Mouse (Mus musculus): Measurements from ENCODE around the gene Atp11b. TPM values are rescaled to one million over a fixed set of nuclear protein-coding genes. Genes with fewer than 3 reads are reported as not detected.

Atp11b gene
- polyA plus RNA-seq, 1 experiment from 2014 or later: 36.2 TPM

GRCm38 (mm10) chr3:35779748-35780147, 25.8 kb downstream of the Atp11b start:
- no peak overlapping the region for H3K4me3 ChIP-seq (ENCODE audit: low read depth, low read length)
- TF ChIP-seq CTCF (IDR thresholded peaks at IDR 0.05; ENCODE audit: low read depth): no peak
- H3K9ac ChIP-seq: no peak overlapping the region
- no peak for ATAC-seq (ENCODE audit: insufficient read depth)
- 66% methylated on average over 3 of the region's 3 CpGs for WGBS
- no peaks in the 10 kb centered on the region for H3K9me3 ChIP-seq (ENCODE audit: low read depth, low read length)
- 0 out of 2 replicates have a peak, but pooled peaks cover 2% of the 10 kb centered on the region for H3K36me3 ChIP-seq (ENCODE audit: insufficient read depth)
- H3K27me3 ChIP-seq (ENCODE audit: insufficient read depth, low read length): no peaks in the 10 kb centered on the region
- no peaks in the 10 kb centered on the region for H3K4me1 ChIP-seq (ENCODE audit: insufficient read depth)
- no peak overlapping the region for H3K27ac ChIP-seq (ENCODE audit: low read depth)
- DNase-seq: no peak
- H3K4me2 ChIP-seq: no peak overlapping the region

GRCm38 (mm10) chr3:35802040-35802439, 48.1 kb downstream of the Atp11b start:
- H3K9me3 ChIP-seq (ENCODE audit: low read depth, low read length): no peaks in the 10 kb centered on the region
- H3K9ac ChIP-seq: no peak overlapping the region
- H3K36me3 ChIP-seq (ENCODE audit: insufficient read depth): peaks cover 23% of the 10 kb centered on the region
- H3K4me1 ChIP-seq (ENCODE audit: insufficient read depth): no peaks in the 10 kb centered on the region
- no peak overlapping the region for H3K27ac ChIP-seq (ENCODE audit: low read depth)
- 75% methylated on average over 2 of the region's 2 CpGs for WGBS
- DNase-seq (no peak), ATAC-seq (ENCODE audit: insufficient read depth) (no peak)
- no peak for TF ChIP-seq CTCF (IDR thresholded peaks at IDR 0.05; ENCODE audit: low read depth)
- no peak overlapping the region for H3K4me2 ChIP-seq
- H3K4me3 ChIP-seq (ENCODE audit: low read depth, low read length): no peak overlapping the region
- no peaks in the 10 kb centered on the region for H3K27me3 ChIP-seq (ENCODE audit: insufficient read depth, low read length)

GRCm38 (mm10) chr3:35819887-35820286, 66.0 kb downstream of the Atp11b start:
- 81% methylated on average over 3 of the region's 3 CpGs for WGBS
- no peak for ATAC-seq (ENCODE audit: insufficient read depth)
- no peak overlapping the region for H3K9ac ChIP-seq
- H3K27me3 ChIP-seq (ENCODE audit: insufficient read depth, low read length): no peaks in the 10 kb centered on the region
- 0 out of 2 replicates have a peak, but pooled peaks cover 6% of the 10 kb centered on the region for H3K36me3 ChIP-seq (ENCODE audit: insufficient read depth)
- no peak for TF ChIP-seq CTCF (IDR thresholded peaks at IDR 0.05; ENCODE audit: low read depth)
- H3K27ac ChIP-seq (ENCODE audit: low read depth): no peak overlapping the region
- H3K9me3 ChIP-seq (ENCODE audit: low read depth, low read length): no peaks in the 10 kb centered on the region
- no peaks in the 10 kb centered on the region for H3K4me1 ChIP-seq (ENCODE audit: insufficient read depth)
- H3K4me3 ChIP-seq (ENCODE audit: low read depth, low read length): no peak overlapping the region
- H3K4me2 ChIP-seq: no peak overlapping the region
- DNase-seq: no peak

GRCm38 (mm10) chr3:35822036-35822435, 68.1 kb downstream of the Atp11b start:
- ATAC-seq (ENCODE audit: insufficient read depth): no peak
- no peak overlapping the region for H3K4me3 ChIP-seq (ENCODE audit: low read depth, low read length)
- DNase-seq: no peak
- H3K27me3 ChIP-seq (ENCODE audit: insufficient read depth, low read length): no peaks in the 10 kb centered on the region
- H3K9me3 ChIP-seq (ENCODE audit: low read depth, low read length): no peaks in the 10 kb centered on the region
- H3K4me1 ChIP-seq (ENCODE audit: insufficient read depth): no peaks in the 10 kb centered on the region
- H3K4me2 ChIP-seq: no peak overlapping the region
- no peak overlapping the region for H3K27ac ChIP-seq (ENCODE audit: low read depth)
- TF ChIP-seq CTCF (IDR thresholded peaks at IDR 0.05; ENCODE audit: low read depth): no peak
- H3K36me3 ChIP-seq (ENCODE audit: insufficient read depth): 0 out of 2 replicates have a peak, but pooled peaks cover 6% of the 10 kb centered on the region
- H3K9ac ChIP-seq: no peak overlapping the region
- WGBS: 96% methylated on average over 3 of the region's 3 CpGs

- no peak for ATAC-seq (ENCODE audit: insufficient read depth)
- no peak overlapping the region for H3K4me3 ChIP-seq (ENCODE audit: low read depth, low read length)
- no peaks in the 10 kb centered on the region for H3K4me1 ChIP-seq (ENCODE audit: insufficient read depth)
- WGBS: 86% methylated on average over 9 of the region's 9 CpGs
- no peak for TF ChIP-seq CTCF (IDR thresholded peaks at IDR 0.05; ENCODE audit: low read depth)
- no peaks in the 10 kb centered on the region for H3K27me3 ChIP-seq (ENCODE audit: insufficient read depth, low read length)
- no peak overlapping the region for H3K9ac ChIP-seq
- no peak overlapping the region for H3K4me2 ChIP-seq
- no peak for DNase-seq
- no peaks in the 10 kb centered on the region for H3K9me3 ChIP-seq (ENCODE audit: low read depth, low read length)
- peaks cover 3% of the 10 kb centered on the region; the same call in 1 of the 2 replicates for H3K36me3 ChIP-seq (ENCODE audit: insufficient read depth)
- H3K27ac ChIP-seq (ENCODE audit: low read depth): no peak overlapping the region
These were observed 95.4 kb downstream of the Atp11b start for GRCm38 (mm10) chr3:35849326-35849725.

- H3K27me3 ChIP-seq (ENCODE audit: insufficient read depth, low read length): no peaks in the 10 kb centered on the region
- peak; percentile 22 for TF ChIP-seq CTCF (IDR thresholded peaks at IDR 0.05; ENCODE audit: low read depth)
- no peaks in the 10 kb centered on the region for H3K36me3 ChIP-seq (ENCODE audit: insufficient read depth)
- no peak overlapping the region for H3K27ac ChIP-seq (ENCODE audit: low read depth)
- no peaks in the 10 kb centered on the region for H3K4me1 ChIP-seq (ENCODE audit: insufficient read depth)
- H3K4me2 ChIP-seq: no peak overlapping the region
- no peak overlapping the region for H3K9ac ChIP-seq
- no peak overlapping the region for H3K4me3 ChIP-seq (ENCODE audit: low read depth, low read length)
- ATAC-seq (ENCODE audit: insufficient read depth) (no peak), DNase-seq (no peak)
- H3K9me3 ChIP-seq (ENCODE audit: low read depth, low read length): no peaks in the 10 kb centered on the region
These were observed 129.4 kb downstream of the Atp11b start for GRCm38 (mm10) chr3:35883267-35883666.

- H3K4me3 ChIP-seq (ENCODE audit: low read depth, low read length): no peak overlapping the region
- H3K9ac ChIP-seq: no peak overlapping the region
- H3K27me3 ChIP-seq (ENCODE audit: insufficient read depth, low read length): no peaks in the 10 kb centered on the region
- H3K9me3 ChIP-seq (ENCODE audit: low read depth, low read length): no peaks in the 10 kb centered on the region
- no peak for TF ChIP-seq CTCF (IDR thresholded peaks at IDR 0.05; ENCODE audit: low read depth)
- peaks cover 15% of the 10 kb centered on the region; the same call in 1 of the 2 replicates for H3K36me3 ChIP-seq (ENCODE audit: insufficient read depth)
- H3K27ac ChIP-seq (ENCODE audit: low read depth): no peak overlapping the region
- DNase-seq (no peak), ATAC-seq (ENCODE audit: insufficient read depth) (no peak)
- WGBS: 90% methylated on average over 2 of the region's 2 CpGs
- no peak overlapping the region for H3K4me2 ChIP-seq
- no peaks in the 10 kb centered on the region for H3K4me1 ChIP-seq (ENCODE audit: insufficient read depth)
These were observed 135.6 kb downstream of the Atp11b start for GRCm38 (mm10) chr3:35889531-35889930.

GRCm38 (mm10) chr3:35891123-35891522, 137.2 kb downstream of the Atp11b start:
- H3K36me3 ChIP-seq (ENCODE audit: insufficient read depth): peaks cover 18% of the 10 kb centered on the region; the same call in 1 of the 2 replicates
- no peaks in the 10 kb centered on the region for H3K4me1 ChIP-seq (ENCODE audit: insufficient read depth)
- H3K27ac ChIP-seq (ENCODE audit: low read depth): no peak overlapping the region
- H3K4me3 ChIP-seq (ENCODE audit: low read depth, low read length): no peak overlapping the region
- ATAC-seq (ENCODE audit: insufficient read depth) (no peak), DNase-seq (no peak)
- no peaks in the 10 kb centered on the region for H3K27me3 ChIP-seq (ENCODE audit: insufficient read depth, low read length)
- no peak for TF ChIP-seq CTCF (IDR thresholded peaks at IDR 0.05; ENCODE audit: low read depth)
- no peak overlapping the region for H3K9ac ChIP-seq
- 78% methylated on average over 4 of the region's 4 CpGs for WGBS
- no peak overlapping the region for H3K4me2 ChIP-seq
- no peaks in the 10 kb centered on the region for H3K9me3 ChIP-seq (ENCODE audit: low read depth, low read length)
